ENCODE assay signal across 27 mouse cellular contexts in genomic region chr5:76203171-76203570, GRCm38 (mm10). TPM values are rescaled to one million over a fixed set of nuclear protein-coding genes. Genes with fewer than 3 reads are reported as not detected.
DNase-seq lines count a peak whose midpoint lies in the region; ATAC-seq and TF ChIP-seq lines count a peak whose summit lies in the region.
"Had no signal": no experiment of that assay in that cellular context is flagged by ENCODE, and none has a peak within 500 bp of the region (broad histone marks: within the 10 kb centered on the region; RNA-seq: fewer than 3 reads in every experiment).

No protein-coding gene starts in this region.

- no peak overlapping the region for H3K4me3 ChIP-seq in heart, adult 2 months
- H3K4me3 ChIP-seq in heart, embryonic 12.5 days = no peak overlapping the region
- H3K4me3 ChIP-seq: embryonic facial prominence, embryonic 12.5 days; embryonic facial prominence, embryonic 15.5 days; gastrocnemius, adult 2 months; heart, embryonic 13.5 days; hindbrain, embryonic 10.5 days; hindbrain, embryonic 13.5 days; intestine, embryonic 15.5 days had no signal

- DNase-seq in gastrocnemius, postnatal 10 days = peak; percentile 13
- DNase-seq in gastrocnemius, adult 8-10 months (ENCODE audit: low spot score in 2 of 2) = no peak
- peak in 1 of 2 experiments; percentile 13 for DNase-seq in heart, adult 2 months
- DNase-seq in heart, postnatal 14 days = peak; percentile 22 to 31
- DNase-seq in heart, adult 8-10 months (ENCODE audit: low spot score) = no peak
- peak; percentile 22 for DNase-seq in lung, postnatal 36 days
- no peak for DNase-seq in lung, postnatal 25 days (ENCODE audit: low spot score)
- DNase-seq: adrenal gland, postnatal 10 days; adrenal gland, postnatal 36 days; cerebellum, adult 11 months; cerebellum, adult 2 months; cerebellum, adult 9-11 months; cerebellum, postnatal 25 days; forebrain, postnatal 0 days; gastrocnemius, adult 2 months; kidney, adult 11 months; kidney, adult 8-10 months had no signal

- H3K27ac ChIP-seq in heart, adult 2 months = no peak overlapping the region
- no peak overlapping the region for H3K27ac ChIP-seq in heart, embryonic 12.5 days (ENCODE audit: poor library complexity, severe bottlenecking)
- H3K27ac ChIP-seq: embryonic facial prominence, embryonic 12.5 days; embryonic facial prominence, embryonic 15.5 days; gastrocnemius, adult 2 months; heart, embryonic 13.5 days; hindbrain, embryonic 10.5 days; hindbrain, embryonic 13.5 days; intestine, embryonic 15.5 days had no signal

- peaks cover 9% of the 10 kb centered on the region for H3K36me3 ChIP-seq in heart, adult 2 months (ENCODE audit: control insufficient read depth, insufficient read depth, low read length)
- peaks cover 78% of the 10 kb centered on the region for H3K36me3 ChIP-seq in heart, embryonic 12.5 days

- no peak for TF ChIP-seq POLR2A in heart, adult 2 months (IDR thresholded peaks at IDR 0.05; ENCODE audit: insufficient read depth, low read depth, low read length)

- peaks cover 4% of the 10 kb centered on the region for H3K79me2 ChIP-seq in heart, adult 2 months (replicated peaks; ENCODE audit: control insufficient read depth, insufficient read depth, low read length)

- no peak for ATAC-seq in heart, embryonic 12.5 days (ENCODE audit: insufficient number of reproducible peaks, low FRiP score)
- ATAC-seq: forebrain, embryonic 14.5 days; forebrain, postnatal 0 days; hindbrain, embryonic 16.5 days; intestine, embryonic 15.5 days had no signal

- peaks cover 3% of the 10 kb centered on the region for H3K4me1 ChIP-seq in heart, adult 2 months (ENCODE audit: control insufficient read depth, insufficient read depth, low read length)
- no peaks in the 10 kb centered on the region; the same call in 1 of the 2 replicates for H3K4me1 ChIP-seq in heart, embryonic 12.5 days (replicated peaks)
- H3K4me1 ChIP-seq: embryonic facial prominence, embryonic 12.5 days; embryonic facial prominence, embryonic 15.5 days; hindbrain, embryonic 10.5 days; hindbrain, embryonic 13.5 days; intestine, embryonic 15.5 days had no signal

- 0 out of 2 replicates have a peak, but pooled peaks have one; percentile 14 for TF ChIP-seq EP300 in heart, adult 2 months (IDR thresholded peaks at IDR 0.05; ENCODE audit: insufficient read depth, low read depth, low read length)

- H3K27me3 ChIP-seq in heart, adult 2 months (ENCODE audit: control insufficient read depth, insufficient read depth, low read length) = no peaks in the 10 kb centered on the region
- no peaks in the 10 kb centered on the region for H3K27me3 ChIP-seq in heart, embryonic 12.5 days (replicated peaks)
- H3K27me3 ChIP-seq: embryonic facial prominence, embryonic 12.5 days; embryonic facial prominence, embryonic 15.5 days; heart, embryonic 13.5 days; hindbrain, embryonic 13.5 days; intestine, embryonic 15.5 days; Patski had no signal

- 44% methylated on average over 3 of the region's 3 CpGs for WGBS in heart, adult 2 months
- 77% methylated on average over 3 of the region's 3 CpGs for WGBS in heart, embryonic 12.5 days

- no peak overlapping the region for H3K4me2 ChIP-seq in heart, embryonic 12.5 days
- H3K4me2 ChIP-seq: embryonic facial prominence, embryonic 12.5 days; embryonic facial prominence, embryonic 15.5 days; heart, embryonic 13.5 days; hindbrain, embryonic 13.5 days; intestine, embryonic 15.5 days had no signal

- TF ChIP-seq CTCF in heart, adult 2 months (IDR thresholded peaks at IDR 0.05) = no peak

- no peak overlapping the region for H3K9ac ChIP-seq in heart, adult 2 months (ENCODE audit: low read depth, low read length)
- H3K9ac ChIP-seq in heart, embryonic 12.5 days = no peak overlapping the region
- H3K9ac ChIP-seq: embryonic facial prominence, embryonic 12.5 days; embryonic facial prominence, embryonic 15.5 days; forebrain, postnatal 0 days; heart, embryonic 13.5 days; hindbrain, embryonic 13.5 days; intestine, embryonic 15.5 days had no signal

- intact Hi-C loops in heart, adult 2 months (cut with DNase I) = loop anchor here (10.0 kb wide), 1 partner anchor 338 kb away; no protein-coding TSS in a partner anchor
- intact Hi-C loops in heart, postnatal 14 days (cut with DNase I) = no loop called here

- H3K9me3 ChIP-seq in heart, embryonic 12.5 days (replicated peaks) = no peaks in the 10 kb centered on the region
- H3K9me3 ChIP-seq: embryonic facial prominence, embryonic 12.5 days; embryonic facial prominence, embryonic 15.5 days; heart, embryonic 13.5 days; hindbrain, embryonic 10.5 days; hindbrain, embryonic 13.5 days; intestine, embryonic 15.5 days had no signal

RNA-seq across cellular contexts. Expression of gene Tmem165, which starts 19.5 kb away (rescaled TPM):
- total RNA-seq in gastrocnemius, postnatal 10 days (2021) = 10 to 100 TPM; 30.6 to 42.7 TPM
- 10 to 100 TPM; 12.1 to 14.5 (median 13.7) TPM for total RNA-seq in gastrocnemius, adult 8-10 months (2022)
- total RNA-seq in heart, adult 2 months (2021) = 10 to 100 TPM; 17.9 to 19.0 TPM
- polyA plus RNA-seq in heart, adult 2 months (2012; rRNA removed) = 21.5 and 25.9 TPM in 2 replicates
- polyA plus RNA-seq in heart, embryonic 12.5 days (2016; fragmentation: Nextera tagmentation; extraction: Ambion mirVana) = 109 and 112 TPM in 2 replicates
- total RNA-seq in heart, postnatal 14 days (2021) = 10 to 100 TPM; 26.8 to 30.4 TPM
- 10 to 100 TPM; 15.6 to 20.2 (median 19.4) TPM for total RNA-seq in heart, adult 8-10 months (2022)

Comparison
In these comparisons a context has a peak if more than half of its experiments do, and no peak if none do; other contexts are left out.
1. DNase-seq: peak in gastrocnemius, postnatal 10 days (single experiment), heart, postnatal 14 days (2 of 2) and lung, postnatal 36 days (single experiment); none in gastrocnemius, adult 8-10 months (0 of 2), heart, adult 8-10 months (single experiment) and lung, postnatal 25 days (single experiment).